Mouse (Mus musculus) granulocyte monocyte progenitor cell, adult 5-6 weeks (primary cell): ENCODE data around the gene Stpg4. TPM values are rescaled to one million over a fixed set of nuclear protein-coding genes. Genes with fewer than 3 reads are reported as not detected.

ENCODE experiments used
- ATAC-seq: replicated peaks from 2 replicates; pipeline ENCODE4 v1.8.0; 2016; ENCODE audit warnings: mild to moderate bottlenecking, moderate TSS enrichment, inconsistent platforms; ENCODE audit not compliant: poor library complexity, severe bottlenecking
- total RNA-seq, 2 experiments: library from RNA; stranded (forward) in 1 of 2; stranded (reverse) in 1 of 2; fragments of 200-712, 200-1000 nt in 1 of 2; fragments of >200 nt in 1 of 2; fragmentation: Nextera tagmentation in 1 of 2; gene quantifications; 2 replicates each; pipeline ENCODE4 v1.2.3; 2014 to 2017

The Stpg4 gene
- total RNA-seq, 2 experiments from 2014 or later, result not detected

GRCm38 (mm10) chr17:87447612-87448200 is 20.2 kb upstream of the Stpg4 start:
- ATAC-seq, result no peak

GRCm38 (mm10) chr17:87446767-87447611 is 19.4 kb upstream of the Stpg4 start, which contains the start of gene Calm2:
Gene Calm2, minus strand, starts transcription at chr17:87446935.
- peak; percentile 80 for ATAC-seq

- peak; percentile 18; the same call in 1 of the 2 replicates for ATAC-seq
Observed at GRCm38 (mm10) chr17:87445917-87446766, 18.6 kb upstream of the Stpg4 start.

GRCm38 (mm10) chr17:87445337-87445916 is 17.9 kb upstream of the Stpg4 start:
- ATAC-seq, result no peak

- ATAC-seq, result no peak
Observed at GRCm38 (mm10) chr17:87444763-87445162, 17.2 kb upstream of the Stpg4 start.

- no peak for ATAC-seq
Observed at GRCm38 (mm10) chr17:87441537-87441936, 14.0 kb upstream of the Stpg4 start.

GRCm38 (mm10) chr17:87439441-87439840 is 11.9 kb upstream of the Stpg4 start:
- peak; percentile 61 for ATAC-seq

- ATAC-seq, result no peak
Observed at GRCm38 (mm10) chr17:87433929-87434328, 6.4 kb upstream of the Stpg4 start.

- no peak for ATAC-seq
Observed at GRCm38 (mm10) chr17:87432743-87433142, 5.2 kb upstream of the Stpg4 start.

GRCm38 (mm10) chr17:87432314-87432713 is 4.8 kb upstream of the Stpg4 start:
- no peak for ATAC-seq

GRCm38 (mm10) chr17:87429431-87429830 is 1.9 kb upstream of the Stpg4 start:
- no peak for ATAC-seq

- no peak for ATAC-seq
Observed at GRCm38 (mm10) chr17:87418082-87418481, 9.5 kb downstream of the Stpg4 start.

GRCm38 (mm10) chr17:87406646-87407045 is 20.9 kb downstream of the Stpg4 start:
- ATAC-seq, result no peak

- peak; percentile 99 for ATAC-seq
Observed at GRCm38 (mm10) chr17:87405576-87405975, 22.0 kb downstream of the Stpg4 start.

GRCm38 (mm10) chr17:87403462-87403861 is 24.1 kb downstream of the Stpg4 start:
- ATAC-seq, result no peak

- no peak for ATAC-seq
Observed at GRCm38 (mm10) chr17:87402444-87402843, 25.1 kb downstream of the Stpg4 start.

GRCm38 (mm10) chr17:87397088-87397487 is 30.5 kb downstream of the Stpg4 start:
- peak; percentile 80 for ATAC-seq

- peak; percentile 38; the same call in 1 of the 2 replicates for ATAC-seq
Observed at GRCm38 (mm10) chr17:87391242-87391641, 36.3 kb downstream of the Stpg4 start.

GRCm38 (mm10) chr17:87387068-87387467 is 40.5 kb downstream of the Stpg4 start:
- peak; percentile 56 for ATAC-seq

GRCm38 (mm10) chr17:87385835-87386234 is 41.7 kb downstream of the Stpg4 start:
- ATAC-seq, result no peak
